Comparison of ENCODE assay signal across 11 mouse cellular contexts in the genomic region with DNA sequence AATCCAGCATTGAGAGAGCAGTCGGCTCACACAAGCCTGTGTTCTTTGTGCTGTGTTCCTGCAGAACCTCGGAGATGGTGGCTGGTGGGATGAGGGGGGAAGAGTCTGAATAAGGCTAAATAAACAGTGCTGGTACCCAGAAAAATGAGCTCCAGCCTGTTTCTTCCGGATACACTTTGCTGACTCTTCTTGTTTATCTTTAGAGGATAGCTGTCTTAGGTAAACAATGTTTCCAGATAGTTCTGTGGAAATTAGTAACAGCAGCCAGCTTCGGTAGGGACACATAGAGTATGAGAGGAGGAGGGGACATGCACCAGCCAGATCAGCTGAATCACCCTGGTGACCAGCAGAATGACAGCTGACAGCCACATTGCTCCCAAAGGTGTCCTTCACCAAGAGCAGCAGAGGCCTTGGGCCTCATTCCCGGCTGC. TPM values are rescaled to one million over a fixed set of nuclear protein-coding genes. Genes with fewer than 3 reads are reported as not detected.
DNase-seq lines count a peak whose midpoint lies in the region; ATAC-seq and TF ChIP-seq lines count a peak whose summit lies in the region.
"Had no signal": no experiment of that assay in that cellular context is flagged by ENCODE, and none has a peak within 500 bp of the region (broad histone marks: within the 10 kb centered on the region; RNA-seq: fewer than 3 reads in every experiment).

No protein-coding gene starts in this region.

- 0 out of 2 replicates have a peak, but pooled peaks cover 2% of the 10 kb centered on the region for H3K27me3 ChIP-seq in heart, embryonic 13.5 days (replicated peaks)
- H3K27me3 ChIP-seq in liver, embryonic 16.5 days (ENCODE audit: control insufficient read depth, insufficient read depth, low read depth, low read length), result no peaks in the 10 kb centered on the region
- H3K27me3 ChIP-seq in liver, embryonic 12.5 days (replicated peaks), result no peaks in the 10 kb centered on the region
- H3K27me3 ChIP-seq in midbrain, postnatal 0 days (ENCODE audit: insufficient read depth, low read length), result no peaks in the 10 kb centered on the region
- H3K27me3 ChIP-seq: CH12.LX; lung, embryonic 15.5 days had no signal

- no peak overlapping the region for H3K9ac ChIP-seq in heart, embryonic 13.5 days
- no peak overlapping the region for H3K9ac ChIP-seq in liver, embryonic 16.5 days (ENCODE audit: low read depth, low read length)
- no peak overlapping the region for H3K9ac ChIP-seq in liver, embryonic 12.5 days
- H3K9ac ChIP-seq in midbrain, postnatal 0 days (replicated peaks; ENCODE audit: low read length, poor library complexity, severe bottlenecking), result no peak overlapping the region
- H3K9ac ChIP-seq: lung, embryonic 15.5 days had no signal

- no peaks in the 10 kb centered on the region for H3K9me3 ChIP-seq in heart, embryonic 13.5 days
- no peaks in the 10 kb centered on the region for H3K9me3 ChIP-seq in liver, embryonic 16.5 days (replicated peaks; ENCODE audit: control insufficient read depth, low read length)
- H3K9me3 ChIP-seq in liver, embryonic 12.5 days (replicated peaks), result no peaks in the 10 kb centered on the region
- H3K9me3 ChIP-seq in midbrain, postnatal 0 days (ENCODE audit: low read length), result no peaks in the 10 kb centered on the region
- H3K9me3 ChIP-seq: lung, embryonic 15.5 days had no signal

- H3K4me2 ChIP-seq in heart, embryonic 13.5 days, result no peak overlapping the region
- no peak overlapping the region for H3K4me2 ChIP-seq in liver, embryonic 16.5 days (ENCODE audit: low read depth, low read length)
- no peak overlapping the region for H3K4me2 ChIP-seq in liver, embryonic 12.5 days
- no peak overlapping the region for H3K4me2 ChIP-seq in midbrain, postnatal 0 days (ENCODE audit: low read depth, low read length, poor library complexity, severe bottlenecking)
- H3K4me2 ChIP-seq: lung, embryonic 15.5 days had no signal

- peaks cover 45% of the 10 kb centered on the region for H3K4me1 ChIP-seq in heart, embryonic 13.5 days
- peaks cover 8% of the 10 kb centered on the region for H3K4me1 ChIP-seq in liver, embryonic 16.5 days (ENCODE audit: control insufficient read depth, low read depth, low read length)
- H3K4me1 ChIP-seq in liver, embryonic 12.5 days, result peaks cover 25% of the 10 kb centered on the region
- no peaks in the 10 kb centered on the region for H3K4me1 ChIP-seq in midbrain, postnatal 0 days (ENCODE audit: insufficient read depth, low read length)

- no peak overlapping the region for H3K4me3 ChIP-seq in heart, embryonic 13.5 days
- no peak overlapping the region for H3K4me3 ChIP-seq in liver, embryonic 16.5 days (ENCODE audit: low read depth, low read length)
- no peak overlapping the region for H3K4me3 ChIP-seq in liver, embryonic 12.5 days
- H3K4me3 ChIP-seq in midbrain, postnatal 0 days (ENCODE audit: low read depth, low read length), result no peak overlapping the region
- H3K4me3 ChIP-seq: lung, embryonic 15.5 days had no signal

- TF ChIP-seq POLR2A in brain, embryonic 14.5 days (IDR thresholded peaks at IDR 0.05; ENCODE audit: borderline replicate concordance, extremely low read depth, insufficient read depth, insufficient read length, poor library complexity, severe bottlenecking), result no peak

- ATAC-seq in heart, embryonic 13.5 days (ENCODE audit: extremely low read depth, insufficient number of reproducible peaks, low FRiP score, low TSS enrichment), result no peak
- peak; percentile 71 for ATAC-seq in liver, embryonic 16.5 days (ENCODE audit: low read depth)
- no peak; the same call in 1 of the 2 replicates for ATAC-seq in liver, embryonic 12.5 days
- no peak for ATAC-seq in midbrain, postnatal 0 days (ENCODE audit: low FRiP score)

- 29% methylated on average over 5 of the region's 5 CpGs for WGBS in heart, embryonic 13.5 days
- WGBS in liver, embryonic 16.5 days (ENCODE audit: insufficient replicate concordance), result 47% methylated on average over 5 of the region's 5 CpGs
- WGBS in liver, embryonic 12.5 days (ENCODE audit: insufficient replicate concordance), result 43% methylated on average over 5 of the region's 5 CpGs
- 36% methylated on average over 5 of the region's 5 CpGs for WGBS in midbrain, postnatal 0 days

- H3K27ac ChIP-seq in heart, embryonic 13.5 days (replicated peaks), result peak overlapping the region; percentile 33; the same call in 1 of the 2 replicates
- H3K27ac ChIP-seq in liver, embryonic 16.5 days (ENCODE audit: low read length), result no peak overlapping the region
- H3K27ac ChIP-seq in liver, embryonic 12.5 days, result no peak overlapping the region
- 0 out of 2 replicates have a peak overlapping the region, but pooled peaks have one; percentile 44 for H3K27ac ChIP-seq in midbrain, postnatal 0 days (ENCODE audit: low read depth, low read length)
- H3K27ac ChIP-seq: lung, embryonic 15.5 days had no signal

- H3K36me3 ChIP-seq in heart, embryonic 13.5 days, result peaks cover 23% of the 10 kb centered on the region
- H3K36me3 ChIP-seq in liver, embryonic 16.5 days (ENCODE audit: control insufficient read depth, insufficient read depth), result no peaks in the 10 kb centered on the region; the same call in 1 of the 2 replicates
- H3K36me3 ChIP-seq in liver, embryonic 12.5 days, result peaks cover 11% of the 10 kb centered on the region
- H3K36me3 ChIP-seq in midbrain, postnatal 0 days (ENCODE audit: insufficient read depth, low read length), result no peaks in the 10 kb centered on the region

- no peak for TF ChIP-seq CTCF in brain, embryonic 14.5 days (IDR thresholded peaks at IDR 0.05; ENCODE audit: borderline replicate concordance, extremely low read depth, insufficient read depth, insufficient read length)
- TF ChIP-seq CTCF in midbrain, postnatal 0 days (IDR thresholded peaks at IDR 0.05), result no peak

- no peak for DNase-seq in heart, postnatal 36 days
- peak; percentile 36 for DNase-seq in brain, embryonic 14.5 days (ENCODE audit: low read depth)
- DNase-seq in midbrain, postnatal 0 days (ENCODE audit: low spot score), result no peak
- no peak for DNase-seq in left cerebral cortex, adult 8-10 months (ENCODE audit: low spot score in 2 of 2)
- no peak for DNase-seq in thymus, postnatal 36 days
- DNase-seq: cerebellum, postnatal 10 days had no signal

- intact Hi-C loops in heart, postnatal 36 days (cut with DNase I), result no loop called here

RNA-seq across cellular contexts. Expression of a gene that starts 16.4 kb away (rescaled TPM):
- 48.8 and 50.4 TPM in 2 replicates for polyA plus RNA-seq in heart, embryonic 13.5 days (2015; fragmentation: Nextera tagmentation; extraction: Ambion mirVana)
- total RNA-seq in heart, postnatal 36 days (2021), result 10 to 100 TPM; 40.6 to 41.4 TPM
- polyA plus RNA-seq in liver, embryonic 16.5 days (2015; fragmentation: Nextera tagmentation; extraction: Ambion mirVana), result 15.0 and 15.7 TPM in 2 replicates
- 22.7 and 24.5 TPM in 2 replicates for polyA plus RNA-seq in liver, embryonic 12.5 days (2016; fragmentation: Nextera tagmentation; extraction: Ambion mirVana)
- polyA plus RNA-seq in brain, embryonic 14.5 days (2012; rRNA removed), result 10.0 and 17.6 TPM in 2 replicates
- 30.5 and 30.7 TPM in 2 replicates for total RNA-seq in midbrain, postnatal 0 days (2014; rRNA removed)
- polyA plus RNA-seq in midbrain, postnatal 0 days (2015; fragmentation: Nextera tagmentation; extraction: Ambion mirVana), result 26.7 and 30.8 TPM in 2 replicates
- 100 to 1,000 TPM; 121 to 130 (median 126) TPM for total RNA-seq in left cerebral cortex, adult 8-10 months (2022)

Comparison
In these comparisons a context has a peak if more than half of its experiments do, and no peak if none do; other contexts are left out.
1. H3K27ac ChIP-seq: peak in heart, embryonic 13.5 days (single experiment) and midbrain, postnatal 0 days (single experiment); none in liver, embryonic 16.5 days (single experiment) and liver, embryonic 12.5 days (single experiment).